ENCODE assay signal across 18 mouse cellular contexts in genomic region chr5:12892333-12892732, GRCm38 (mm10).
"Had no signal": no experiment of that assay in that cellular context is flagged by ENCODE, and none has a peak within 500 bp of the region (broad histone marks: within the 10 kb centered on the region; RNA-seq: fewer than 3 reads in every experiment).

No protein-coding gene starts in this region.

- H3K4me1 ChIP-seq: kidney, embryonic 15.5 days; limb, embryonic 13.5 days; megakaryocyte, embryonic 14.5 days; midbrain, embryonic 12.5 days; neural tube, embryonic 13.5 days had no signal

- H3K4me2 ChIP-seq: kidney, embryonic 15.5 days; limb, embryonic 13.5 days; midbrain, embryonic 12.5 days; neural tube, embryonic 13.5 days had no signal

- H3K4me3 ChIP-seq: kidney, embryonic 15.5 days; limb, embryonic 13.5 days; megakaryocyte, embryonic 14.5 days; midbrain, embryonic 12.5 days; neural tube, embryonic 13.5 days had no signal

- H3K9me3 ChIP-seq: kidney, embryonic 15.5 days; limb, embryonic 13.5 days; midbrain, embryonic 12.5 days; neural tube, embryonic 13.5 days had no signal

- H3K27ac ChIP-seq: kidney, embryonic 15.5 days; limb, embryonic 13.5 days; liver, embryonic 14.5 days; macrophage; midbrain, embryonic 12.5 days; neural tube, embryonic 13.5 days had no signal

- H3K9ac ChIP-seq: kidney, embryonic 15.5 days; limb, embryonic 13.5 days; liver, embryonic 14.5 days; midbrain, embryonic 12.5 days; neural tube, embryonic 13.5 days had no signal

- DNase-seq: kidney, adult 11 months; layer of hippocampus, adult 9-11 months; layer of hippocampus, postnatal 36 days; lung, adult 2 months; lung, postnatal 10 days; retina, postnatal 1 day; right cerebral cortex, postnatal 4 days; spleen, adult 18-20 months; thymus, adult 18-20 months; thymus, postnatal 14 days had no signal

- H3K36me3 ChIP-seq: kidney, embryonic 15.5 days; limb, embryonic 13.5 days; midbrain, embryonic 12.5 days; neural tube, embryonic 13.5 days had no signal

- ATAC-seq: midbrain, embryonic 16.5 days had no signal

- H3K27me3 ChIP-seq: kidney, embryonic 15.5 days; limb, embryonic 13.5 days; megakaryocyte, embryonic 14.5 days; midbrain, embryonic 12.5 days; neural tube, embryonic 13.5 days had no signal
